Mouse (Mus musculus): ENCODE measurements around the gene Apba3. TPM values are rescaled to one million over a fixed set of nuclear protein-coding genes. Genes with fewer than 3 reads are reported as not detected.

Apba3 gene
- polyA plus RNA-seq, 1 experiment from 2014 or later, result 57.2 TPM

DNA sequence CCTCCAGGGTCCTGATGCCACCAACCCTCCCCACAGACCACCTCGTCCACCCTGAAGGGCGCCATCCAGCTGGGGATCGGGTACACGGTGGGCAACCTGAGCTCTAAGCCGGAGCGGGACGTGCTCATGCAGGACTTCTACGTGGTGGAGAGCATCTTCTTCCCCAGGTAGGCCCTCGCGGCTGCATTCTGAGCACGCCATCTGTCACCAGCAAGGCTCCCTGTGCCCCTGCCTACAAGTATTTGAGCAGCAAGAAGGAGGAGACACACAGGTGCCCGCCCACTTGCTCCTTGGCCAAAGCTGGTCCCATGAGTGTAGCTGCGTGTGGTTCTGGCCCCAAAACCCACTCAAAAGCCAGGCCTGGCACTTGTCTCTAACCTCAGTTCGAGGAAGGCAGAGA lies 38.9 kb downstream of the Apba3 start:
- peaks cover 38% of the 10 kb centered on the region for H3K4me1 ChIP-seq
- H3K9me3 ChIP-seq, result no peaks in the 10 kb centered on the region
- H3K4me3 ChIP-seq, result no peak overlapping the region
- DNase-seq (ENCODE audit: low spot score), result no peak
- H3K27ac ChIP-seq (replicated peaks), result no peak overlapping the region
- H3K36me3 ChIP-seq (replicated peaks), result peaks cover 77% of the 10 kb centered on the region
- no peaks in the 10 kb centered on the region for H3K27me3 ChIP-seq (replicated peaks; ENCODE audit: low read depth, poor library complexity, severe bottlenecking)
- 93% methylated on average over 14 of the region's 14 CpGs for WGBS

DNA sequence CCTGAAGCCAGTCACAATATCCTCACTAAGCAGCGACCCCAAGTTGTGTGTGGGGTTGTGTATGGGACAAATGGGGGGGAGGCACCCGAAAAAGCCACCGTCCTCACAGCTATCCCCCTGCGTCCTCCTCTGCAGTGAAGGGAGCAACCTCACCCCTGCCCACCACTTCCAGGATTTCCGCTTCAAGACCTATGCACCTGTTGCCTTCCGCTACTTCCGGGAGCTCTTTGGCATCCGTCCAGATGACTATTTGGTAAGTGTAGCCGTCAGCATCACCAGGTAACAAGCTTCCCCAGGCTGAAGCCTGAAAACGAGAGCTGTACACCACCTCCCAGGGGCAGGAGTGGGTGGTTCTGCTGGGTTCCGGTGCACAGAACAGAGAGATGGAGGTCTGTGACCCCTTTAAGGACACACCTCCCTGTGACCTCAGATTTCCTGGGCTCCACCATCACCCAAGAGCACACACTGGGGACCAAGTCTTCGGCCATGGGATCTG lies 39.5 kb downstream of the Apba3 start:
- no peak overlapping the region for H3K4me3 ChIP-seq
- peaks cover 79% of the 10 kb centered on the region for H3K36me3 ChIP-seq (replicated peaks)

DNA sequence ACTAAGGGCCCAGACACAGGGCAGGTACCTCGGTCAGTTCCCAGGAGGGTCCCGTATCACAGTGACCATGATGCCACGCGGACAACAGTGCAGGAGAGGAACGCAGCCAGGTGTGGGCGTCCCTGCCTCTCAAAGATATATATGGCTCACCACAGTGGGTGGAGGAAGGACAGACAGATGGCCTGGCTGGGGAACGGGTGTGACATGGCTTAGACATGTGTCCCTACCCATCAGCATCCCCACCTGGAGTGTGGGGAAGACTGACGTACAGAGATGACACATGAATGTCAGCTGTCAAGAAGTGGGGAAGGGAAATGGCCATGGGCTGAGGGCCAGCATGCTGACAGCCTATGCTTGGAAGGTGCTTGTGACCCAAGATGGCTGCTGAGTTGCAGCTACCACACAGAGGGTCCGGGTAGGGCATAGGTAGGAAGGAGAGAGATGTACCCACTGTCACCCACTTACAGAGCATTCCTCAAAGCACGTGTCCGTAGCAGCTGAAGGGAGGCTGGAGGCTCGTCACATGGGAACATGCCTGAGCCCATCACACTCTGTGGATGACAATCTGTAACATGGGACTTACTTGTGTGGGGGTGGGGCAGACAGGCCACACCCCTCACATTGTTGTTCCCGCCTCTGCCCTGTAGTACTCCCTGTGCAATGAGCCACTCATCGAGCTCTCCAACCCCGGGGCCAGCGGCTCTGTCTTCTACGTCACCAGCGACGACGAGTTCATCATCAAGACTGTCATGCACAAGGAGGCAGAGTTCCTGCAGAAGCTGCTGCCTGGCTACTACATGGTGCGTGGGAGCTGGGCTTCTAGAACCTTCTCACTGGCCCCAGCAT lies 40.3 kb downstream of the Apba3 start:
- no peak overlapping the region for H3K4me3 ChIP-seq
- no peak overlapping the region for H3K27ac ChIP-seq (replicated peaks)
- 94% methylated on average over 21 of the region's 21 CpGs for WGBS
- H3K9me3 ChIP-seq, result no peaks in the 10 kb centered on the region
- no peak for DNase-seq (ENCODE audit: low spot score)
- H3K4me1 ChIP-seq, result peaks cover 26% of the 10 kb centered on the region
- H3K27me3 ChIP-seq (replicated peaks; ENCODE audit: low read depth, poor library complexity, severe bottlenecking), result no peaks in the 10 kb centered on the region
- H3K36me3 ChIP-seq (replicated peaks), result peaks cover 81% of the 10 kb centered on the region

More for the DNA sequence above, 39.5 kb downstream of the Apba3 start:
- DNase-seq (ENCODE audit: low spot score), result no peak
- H3K4me1 ChIP-seq, result peaks cover 32% of the 10 kb centered on the region
- no peaks in the 10 kb centered on the region for H3K9me3 ChIP-seq
- no peak overlapping the region for H3K27ac ChIP-seq (replicated peaks)
- WGBS, result 95% methylated on average over 12 of the region's 12 CpGs
- no peaks in the 10 kb centered on the region for H3K27me3 ChIP-seq (replicated peaks; ENCODE audit: low read depth, poor library complexity, severe bottlenecking)

DNA sequence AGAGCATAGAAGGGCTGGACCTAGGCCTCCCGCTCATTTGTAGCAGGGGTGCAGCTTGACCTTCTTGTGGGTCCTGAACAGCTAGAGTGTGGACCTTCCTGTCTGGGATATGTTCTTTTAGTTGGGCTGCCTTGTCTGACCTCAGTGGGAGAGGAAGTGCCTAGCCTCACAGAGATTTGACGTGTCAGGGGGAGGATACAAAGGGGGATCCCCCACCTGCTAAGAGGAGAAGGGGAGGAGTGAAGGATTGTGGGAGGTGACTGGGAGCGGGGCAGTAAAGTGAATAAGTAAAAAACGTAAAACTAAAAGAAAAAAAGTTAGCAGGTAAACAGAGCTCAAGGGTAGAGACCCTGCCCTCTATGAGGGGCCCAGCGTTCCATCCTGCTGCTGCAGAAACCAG lies 42.8 kb downstream of the Apba3 start:
- no peaks in the 10 kb centered on the region for H3K9me3 ChIP-seq
- H3K27me3 ChIP-seq (replicated peaks; ENCODE audit: low read depth, poor library complexity, severe bottlenecking), result no peaks in the 10 kb centered on the region
- no peak overlapping the region for H3K27ac ChIP-seq (replicated peaks)
- no peak for DNase-seq (ENCODE audit: low spot score)
- H3K4me1 ChIP-seq, result peaks cover 2% of the 10 kb centered on the region
- WGBS, result 90% methylated on average over 5 of the region's 5 CpGs
- H3K36me3 ChIP-seq (replicated peaks), result peaks cover 96% of the 10 kb centered on the region
- H3K4me3 ChIP-seq, result no peak overlapping the region

DNA sequence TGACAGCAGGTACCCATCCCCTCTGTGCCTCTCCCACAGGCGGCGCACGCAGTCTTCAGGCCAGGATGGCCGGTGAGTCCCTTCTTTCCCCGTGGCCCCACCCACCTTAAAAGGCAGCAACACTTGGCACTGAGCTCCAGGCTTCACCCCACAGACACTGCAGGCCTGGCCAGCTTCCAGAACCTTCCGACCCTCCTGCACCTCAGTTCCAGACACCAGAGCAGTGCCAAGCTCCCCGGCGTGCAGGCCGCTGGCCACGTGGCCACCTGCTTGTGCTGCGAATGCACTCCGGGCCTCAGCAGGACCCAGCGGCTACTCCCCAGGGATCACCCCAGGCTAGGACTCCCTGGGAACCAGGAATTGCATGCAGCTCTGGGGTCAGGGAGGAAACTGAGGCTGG lies 46.8 kb downstream of the Apba3 start:
- WGBS, result 94% methylated on average over 13 of the region's 13 CpGs
- H3K4me1 ChIP-seq, result peaks cover 30% of the 10 kb centered on the region
- H3K4me3 ChIP-seq, result peak overlapping the region; percentile 21; the same call in 1 of the 2 replicates
- H3K27me3 ChIP-seq (replicated peaks; ENCODE audit: low read depth, poor library complexity, severe bottlenecking), result 0 out of 2 replicates have a peak, but pooled peaks cover 6% of the 10 kb centered on the region
- H3K27ac ChIP-seq (replicated peaks), result no peak overlapping the region
- no peaks in the 10 kb centered on the region for H3K9me3 ChIP-seq
- H3K36me3 ChIP-seq (replicated peaks), result peaks cover 100% of the 10 kb centered on the region
- no peak for DNase-seq (ENCODE audit: low spot score)

DNA sequence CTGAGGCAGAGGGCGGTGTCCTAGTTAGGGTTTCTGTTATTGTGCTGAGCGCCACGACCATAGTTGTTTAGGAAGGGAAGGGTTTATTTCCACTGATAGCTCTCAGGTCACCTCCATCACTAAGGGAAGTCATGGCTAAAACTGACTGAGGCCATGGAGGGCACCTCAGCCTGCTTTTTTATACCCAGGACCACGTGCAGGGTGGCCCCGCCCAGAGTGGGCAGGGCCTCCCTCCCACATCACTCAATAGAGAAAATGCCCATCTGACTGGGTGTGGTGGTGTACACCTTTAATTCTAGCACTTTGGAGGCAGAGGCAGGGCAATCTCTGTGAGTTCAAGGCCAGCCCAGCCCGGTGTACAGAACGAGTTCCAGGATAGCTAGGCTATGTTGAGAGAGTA lies 47.4 kb downstream of the Apba3 start:
- no peak overlapping the region for H3K4me3 ChIP-seq
- H3K27ac ChIP-seq (replicated peaks), result no peak overlapping the region
- H3K4me1 ChIP-seq, result peaks cover 36% of the 10 kb centered on the region
- H3K36me3 ChIP-seq (replicated peaks), result peaks cover 97% of the 10 kb centered on the region
- no peaks in the 10 kb centered on the region for H3K9me3 ChIP-seq
- 83% methylated on average over 7 of the region's 7 CpGs for WGBS
- no peak for DNase-seq (ENCODE audit: low spot score)
- H3K27me3 ChIP-seq (replicated peaks; ENCODE audit: low read depth, poor library complexity, severe bottlenecking), result 0 out of 2 replicates have a peak, but pooled peaks cover 6% of the 10 kb centered on the region

DNA sequence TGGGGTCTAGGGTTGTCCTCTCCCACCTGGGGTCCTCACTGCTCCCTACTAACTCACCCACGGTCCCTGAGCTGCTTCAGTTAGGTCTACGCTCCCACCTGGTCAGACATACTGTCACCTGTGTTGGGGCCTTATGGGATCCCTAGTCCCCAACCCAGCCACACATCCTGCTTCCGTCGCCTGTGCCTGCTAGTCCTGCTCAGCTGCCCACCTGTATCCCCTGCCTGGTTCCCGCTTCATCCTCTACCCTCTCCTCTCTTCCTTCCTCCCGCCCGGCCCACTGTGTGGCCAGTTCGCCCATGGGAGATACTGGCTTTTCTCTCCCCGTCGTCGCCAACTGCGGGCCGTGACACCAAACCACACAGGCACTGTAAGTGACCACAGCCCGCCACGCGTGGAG lies 48.8 kb downstream of the Apba3 start:
- Histone ChIP-seq H3K4me1 (peaks cover 43% of the 10 kb centered on the region), H3K4me3 (no peak overlapping the region), H3K9me3 (no peaks in the 10 kb centered on the region), H3K27ac (replicated peaks) (no peak overlapping the region), H3K27me3 (replicated peaks; ENCODE audit: low read depth, poor library complexity, severe bottlenecking) (0 out of 2 replicates have a peak, but pooled peaks cover 6% of the 10 kb centered on the region), H3K36me3 (replicated peaks) (peaks cover 83% of the 10 kb centered on the region)
- no peak for DNase-seq (ENCODE audit: low spot score)
- 89% methylated on average over 16 of the region's 16 CpGs for WGBS

DNA sequence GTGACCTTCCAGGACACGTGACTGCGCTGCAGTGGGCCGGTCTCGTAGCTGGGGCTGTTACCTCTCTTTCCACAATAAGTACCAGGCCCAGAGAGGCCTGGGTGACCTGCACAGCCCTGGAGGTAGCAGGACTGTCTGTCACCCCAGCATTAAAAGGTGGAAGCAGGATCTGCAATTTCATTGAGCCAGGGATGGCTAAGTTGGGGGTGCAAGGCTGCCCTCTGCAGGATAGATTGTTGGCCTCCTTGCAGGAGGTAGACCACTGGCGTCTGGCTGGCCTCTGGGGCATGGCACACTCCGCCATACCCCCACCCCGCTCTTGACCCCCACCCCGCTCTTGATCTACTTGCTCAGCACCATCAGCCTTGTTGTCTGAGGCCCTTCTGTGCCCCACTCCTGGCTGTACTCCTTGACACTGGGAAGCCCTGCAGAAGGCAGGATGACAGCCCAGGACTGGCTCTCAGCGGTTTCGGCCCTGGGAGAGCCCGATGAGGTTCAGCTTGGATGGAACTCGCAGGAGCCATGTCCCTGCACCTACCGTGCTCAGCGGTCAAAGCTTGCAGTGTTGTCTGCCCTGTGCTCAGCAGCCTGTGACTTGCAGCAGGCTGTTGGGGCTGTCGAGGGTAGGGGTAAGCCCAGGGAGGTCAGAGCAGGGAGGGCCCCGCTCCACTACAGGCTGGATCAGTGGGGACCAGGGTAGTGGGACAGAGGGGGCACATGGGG lies 49.7 kb downstream of the Apba3 start:
- WGBS, result 41% methylated on average over 16 of the region's 16 CpGs
- peak overlapping the region; percentile 63 for H3K27ac ChIP-seq (replicated peaks)

DNA sequence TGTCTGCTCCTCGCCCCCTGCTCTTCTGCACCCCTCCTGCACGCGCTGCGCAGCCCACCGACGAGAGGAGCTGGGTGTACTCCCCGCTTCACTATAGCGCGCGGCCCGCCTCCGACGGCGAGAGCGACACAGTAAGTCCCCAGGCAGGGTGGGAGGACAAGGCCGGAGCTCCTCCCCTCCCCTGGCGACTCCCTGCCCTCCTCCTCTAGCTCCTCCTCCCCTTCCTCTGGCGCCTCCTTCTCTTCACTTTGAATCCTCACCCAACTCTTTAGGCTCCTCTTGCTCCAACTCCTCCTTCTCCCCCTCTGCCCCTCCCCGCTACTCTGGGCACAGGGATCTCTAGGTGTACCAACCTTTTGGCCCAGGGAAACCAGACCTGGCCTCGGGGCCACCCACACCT lies 50.5 kb downstream of the Apba3 start:
- DNase-seq (ENCODE audit: low spot score), result peak; percentile 69
- H3K9me3 ChIP-seq, result no peaks in the 10 kb centered on the region
- 7% methylated on average over 20 of the region's 20 CpGs for WGBS
- peak overlapping the region; percentile 44 for H3K4me3 ChIP-seq
- H3K4me1 ChIP-seq, result peaks cover 51% of the 10 kb centered on the region
- H3K27me3 ChIP-seq (replicated peaks; ENCODE audit: low read depth, poor library complexity, severe bottlenecking), result 0 out of 2 replicates have a peak, but pooled peaks cover 6% of the 10 kb centered on the region
- H3K36me3 ChIP-seq (replicated peaks), result peaks cover 69% of the 10 kb centered on the region
- peak overlapping the region; percentile 63 for H3K27ac ChIP-seq (replicated peaks)

More for the DNA sequence above, 49.7 kb downstream of the Apba3 start:
- Histone ChIP-seq H3K27me3 (replicated peaks; ENCODE audit: low read depth, poor library complexity, severe bottlenecking) (0 out of 2 replicates have a peak, but pooled peaks cover 6% of the 10 kb centered on the region), H3K4me1 (peaks cover 44% of the 10 kb centered on the region), H3K4me3 (peak overlapping the region; percentile 44), H3K9me3 (no peaks in the 10 kb centered on the region), H3K36me3 (replicated peaks) (peaks cover 74% of the 10 kb centered on the region)
- peak; percentile 49 for DNase-seq (ENCODE audit: low spot score)

DNA sequence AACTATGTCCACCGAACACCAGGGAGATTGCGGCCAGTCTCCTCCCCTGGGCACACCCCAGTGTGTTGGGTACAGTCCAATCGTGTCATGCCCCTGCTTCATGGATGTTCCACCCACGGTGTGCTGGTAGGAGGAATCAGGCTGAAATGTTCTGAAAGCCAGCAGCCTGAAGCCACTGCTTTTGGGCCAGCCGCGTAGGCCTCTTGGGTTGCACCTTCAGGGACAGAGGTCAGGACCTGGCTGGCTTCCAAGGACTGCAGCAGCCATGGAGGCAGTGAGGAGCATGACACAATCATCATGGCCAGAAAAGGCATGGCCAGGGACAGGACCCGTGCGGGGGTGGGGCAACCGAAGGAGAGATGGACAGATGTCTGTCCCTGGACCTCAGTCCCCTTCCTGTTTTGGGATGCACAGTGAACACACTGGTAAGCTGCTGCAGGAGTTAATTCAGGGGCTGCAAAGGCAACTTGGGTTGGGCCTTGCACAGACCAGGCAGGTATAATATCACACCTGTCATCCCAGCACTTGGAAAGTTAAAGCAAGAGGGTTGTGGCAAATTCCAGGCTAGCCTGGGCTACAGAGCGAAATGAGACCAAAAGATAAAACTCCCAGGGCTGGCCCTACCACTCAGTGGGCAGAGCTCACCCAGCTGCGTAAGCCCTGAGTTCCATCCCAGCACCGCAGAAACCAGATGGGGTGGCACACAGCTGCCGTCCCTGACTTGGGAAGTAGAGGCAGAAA lies 52.0 kb downstream of the Apba3 start:
- Histone ChIP-seq H3K27me3 (replicated peaks; ENCODE audit: low read depth, poor library complexity, severe bottlenecking) (0 out of 2 replicates have a peak, but pooled peaks cover 6% of the 10 kb centered on the region), H3K36me3 (replicated peaks) (peaks cover 69% of the 10 kb centered on the region), H3K4me3 (peak overlapping the region; percentile 87), H3K27ac (replicated peaks) (peak overlapping the region; percentile 95; the same call in 1 of the 2 replicates), H3K9me3 (no peaks in the 10 kb centered on the region), H3K4me1 (peaks cover 55% of the 10 kb centered on the region)
- no peak for DNase-seq (ENCODE audit: low spot score)
- 91% methylated on average over 13 of the region's 13 CpGs for WGBS

DNA sequence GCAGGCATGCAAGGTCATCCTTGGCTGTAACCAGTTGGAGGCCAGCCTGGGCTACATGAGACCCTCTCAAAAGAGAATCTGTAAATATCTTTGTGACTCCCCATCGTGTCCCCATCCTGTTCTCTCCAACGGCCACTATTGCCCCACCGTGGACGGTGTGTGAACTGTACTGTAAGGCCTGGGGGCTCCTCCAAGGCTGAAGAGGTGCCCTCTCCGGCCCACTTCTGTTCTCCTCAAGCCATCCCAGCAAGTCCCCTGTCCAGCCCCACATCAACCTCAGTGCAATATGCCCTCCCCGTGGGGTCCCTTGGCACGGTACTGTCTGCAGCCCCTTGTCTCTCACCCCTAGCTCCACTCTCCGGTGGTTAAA lies 52.6 kb downstream of the Apba3 start:
- H3K27ac ChIP-seq (replicated peaks), result peak overlapping the region; percentile 95
- H3K27me3 ChIP-seq (replicated peaks; ENCODE audit: low read depth, poor library complexity, severe bottlenecking), result 0 out of 2 replicates have a peak, but pooled peaks cover 6% of the 10 kb centered on the region
- no peaks in the 10 kb centered on the region for H3K9me3 ChIP-seq
- DNase-seq (ENCODE audit: low spot score), result peak; percentile 31
- H3K36me3 ChIP-seq (replicated peaks), result peaks cover 69% of the 10 kb centered on the region
- WGBS, result 39% methylated on average over 8 of the region's 8 CpGs
- H3K4me3 ChIP-seq, result peak overlapping the region; percentile 87
- H3K4me1 ChIP-seq, result peaks cover 55% of the 10 kb centered on the region

Measured in embryonic facial prominence, embryonic 10.5 days (tissue).